Mouse (Mus musculus) CH12.LX (cell line): ENCODE data around the gene Rsph10b.

Source experiments
- CTCF ChIP-seq, 2 experiments: IDR thresholded peaks in 1 of 2; conservative IDR thresholded peaks in 1 of 2; 2 replicates each; pipeline ENCODE4 v1.5.1; 2011 to 2012; ENCODE audit warnings: low read depth in 2 of 2, low read length in 2 of 2, improper control_type of control experiment in 1 of 2, inconsistent platforms in 1 of 2, mild to moderate bottlenecking in 1 of 2, moderate library complexity in 1 of 2
- ELF1 ChIP-seq: IDR thresholded peaks from 2 replicates; pipeline ENCODE4 v1.6.1; 2014; ENCODE audit warnings: low read depth, mild to moderate bottlenecking, inconsistent platforms, low read length, improper control_type of control experiment
- EP300 ChIP-seq: IDR thresholded peaks from 2 replicates; pipeline ENCODE4 v1.6.1; 2011; ENCODE audit warnings: low read length, improper control_type of control experiment
- NRF1 ChIP-seq: IDR thresholded peaks from 2 replicates; pipeline ENCODE4 v1.6.1; 2014; ENCODE audit warnings: low read depth, mild to moderate bottlenecking, inconsistent platforms, low read length, improper control_type of control experiment, moderate library complexity
- SMC3 ChIP-seq: IDR thresholded peaks from 2 replicates; pipeline ENCODE4 v1.6.1; 2011; ENCODE audit warnings: low read depth, low read length, improper control_type of control experiment

- TF ChIP-seq ELF1 (no peak), NRF1 (no peak), SMC3 (no peak), CTCF (conservative IDR thresholded peaks at IDR 0.05 in 1 of 2, IDR thresholded peaks at IDR 0.05 in 1 of 2; ENCODE audit: low read depth in 2 of 2, low read length in 2 of 2) (peak; percentile 17 to 34; a peak in 2 of 4 replicates), EP300 (no peak)
Observed at GRCm38 (mm10) chr5:143999409-143999808, 66.6 kb downstream of the Rsph10b start.
